Comparison of ENCODE assay signal across 10 mouse cellular contexts in genomic region chr1:132385266-132385665, GRCm38 (mm10). TPM values are rescaled to one million over a fixed set of nuclear protein-coding genes. Genes with fewer than 3 reads are reported as not detected.
DNase-seq lines count a peak whose midpoint lies in the region; ATAC-seq lines count a peak whose summit lies in the region.
"Had no signal": no experiment of that assay in that cellular context is flagged by ENCODE, and none has a peak within 500 bp of the region (broad histone marks: within the 10 kb centered on the region; RNA-seq: fewer than 3 reads in every experiment).

No protein-coding gene starts in this region.

- ATAC-seq in intestine, embryonic 16.5 days = no peak
- ATAC-seq in intestine, embryonic 15.5 days = no peak
- ATAC-seq in liver, embryonic 13.5 days (ENCODE audit: low read depth) = no peak
- no peak for ATAC-seq in neural tube, embryonic 13.5 days (ENCODE audit: low read depth)

- H3K27me3 ChIP-seq in intestine, embryonic 16.5 days (replicated peaks; ENCODE audit: control insufficient read depth, insufficient read depth, low read length) = 0 out of 2 replicates have a peak, but pooled peaks cover 2% of the 10 kb centered on the region
- H3K27me3 ChIP-seq in intestine, embryonic 15.5 days (replicated peaks) = no peaks in the 10 kb centered on the region
- H3K27me3 ChIP-seq in hindbrain, embryonic 10.5 days (ENCODE audit: insufficient read depth, poor library complexity, severe bottlenecking) = no peaks in the 10 kb centered on the region
- H3K27me3 ChIP-seq in liver, embryonic 13.5 days = no peaks in the 10 kb centered on the region
- H3K27me3 ChIP-seq in neural tube, embryonic 13.5 days = no peaks in the 10 kb centered on the region

- 56% methylated on average over 14 of the region's 14 CpGs for WGBS in intestine, embryonic 16.5 days
- 52% methylated on average over 14 of the region's 14 CpGs for WGBS in intestine, embryonic 15.5 days
- 64% methylated on average over 14 of the region's 14 CpGs for WGBS in hindbrain, embryonic 10.5 days
- 61% methylated on average over 14 of the region's 14 CpGs for WGBS in liver, embryonic 13.5 days (ENCODE audit: insufficient replicate concordance)
- whole genome bisulfite sequencing in neural tube, embryonic 13.5 days = 33% methylated on average over 14 of the region's 14 CpGs

- H3K9me3 ChIP-seq in intestine, embryonic 16.5 days (ENCODE audit: control insufficient read depth, low read length) = no peaks in the 10 kb centered on the region
- H3K9me3 ChIP-seq in intestine, embryonic 15.5 days = no peaks in the 10 kb centered on the region
- H3K9me3 ChIP-seq in hindbrain, embryonic 10.5 days = no peaks in the 10 kb centered on the region
- H3K9me3 ChIP-seq in liver, embryonic 13.5 days (replicated peaks) = no peaks in the 10 kb centered on the region
- no peaks in the 10 kb centered on the region for H3K9me3 ChIP-seq in neural tube, embryonic 13.5 days
- H3K9me3 ChIP-seq: G1E had no signal

- no peak overlapping the region for H3K4me3 ChIP-seq in intestine, embryonic 16.5 days (ENCODE audit: low read length)
- no peak overlapping the region for H3K4me3 ChIP-seq in intestine, embryonic 15.5 days (replicated peaks)
- no peak overlapping the region for H3K4me3 ChIP-seq in hindbrain, embryonic 10.5 days
- H3K4me3 ChIP-seq in liver, embryonic 13.5 days (replicated peaks) = peak overlapping the region; percentile 78
- no peak overlapping the region for H3K4me3 ChIP-seq in neural tube, embryonic 13.5 days

- intact Hi-C loops in left cerebral cortex, postnatal 4 days (cut with DNase I) = no loop called here

- H3K27ac ChIP-seq in intestine, embryonic 16.5 days (ENCODE audit: low read length) = no peak overlapping the region
- H3K27ac ChIP-seq in intestine, embryonic 15.5 days = no peak overlapping the region
- H3K27ac ChIP-seq in hindbrain, embryonic 10.5 days = peak overlapping the region; percentile 80
- peak overlapping the region; percentile 98 for H3K27ac ChIP-seq in liver, embryonic 13.5 days
- peak overlapping the region; percentile 67 for H3K27ac ChIP-seq in neural tube, embryonic 13.5 days (replicated peaks)

- no peak overlapping the region for H3K4me2 ChIP-seq in intestine, embryonic 16.5 days (ENCODE audit: low read depth, low read length)
- no peak overlapping the region for H3K4me2 ChIP-seq in intestine, embryonic 15.5 days (replicated peaks)
- H3K4me2 ChIP-seq in liver, embryonic 13.5 days = peak overlapping the region; percentile 96
- H3K4me2 ChIP-seq in neural tube, embryonic 13.5 days = peak overlapping the region; percentile 36

- peaks cover 36% of the 10 kb centered on the region for H3K4me1 ChIP-seq in intestine, embryonic 16.5 days (ENCODE audit: control insufficient read depth, insufficient read depth, low read length)
- H3K4me1 ChIP-seq in intestine, embryonic 15.5 days (replicated peaks) = peaks cover 32% of the 10 kb centered on the region
- H3K4me1 ChIP-seq in hindbrain, embryonic 10.5 days (replicated peaks) = peaks cover 65% of the 10 kb centered on the region
- H3K4me1 ChIP-seq in liver, embryonic 13.5 days (replicated peaks) = peaks cover 83% of the 10 kb centered on the region
- peaks cover 86% of the 10 kb centered on the region for H3K4me1 ChIP-seq in neural tube, embryonic 13.5 days (replicated peaks)

- no peak for DNase-seq in hindbrain, embryonic 10.5 days (ENCODE audit: low spot score)
- no peak for DNase-seq in liver, embryonic 13.5 days
- DNase-seq in urinary bladder, postnatal 10 days (ENCODE audit: low spot score) = no peak
- DNase-seq in left cerebral cortex, postnatal 4 days = no peak
- DNase-seq: adrenal gland, postnatal 25 days; spleen, adult 18-20 months had no signal

- no peaks in the 10 kb centered on the region for H3K36me3 ChIP-seq in intestine, embryonic 16.5 days (ENCODE audit: control insufficient read depth, insufficient read depth, low read length)
- H3K36me3 ChIP-seq in intestine, embryonic 15.5 days = no peaks in the 10 kb centered on the region
- peaks cover 25% of the 10 kb centered on the region for H3K36me3 ChIP-seq in hindbrain, embryonic 10.5 days
- peaks cover 41% of the 10 kb centered on the region for H3K36me3 ChIP-seq in liver, embryonic 13.5 days
- H3K36me3 ChIP-seq in neural tube, embryonic 13.5 days = peaks cover 16% of the 10 kb centered on the region; the same call in 1 of the 2 replicates

- 0 out of 2 replicates have a peak overlapping the region, but pooled peaks have one; percentile 37 for H3K9ac ChIP-seq in intestine, embryonic 16.5 days (ENCODE audit: low read depth, low read length)
- H3K9ac ChIP-seq in intestine, embryonic 15.5 days = no peak overlapping the region
- peak overlapping the region; percentile 89 for H3K9ac ChIP-seq in liver, embryonic 13.5 days
- peak overlapping the region; percentile 51; the same call in 1 of the 2 replicates for H3K9ac ChIP-seq in neural tube, embryonic 13.5 days

RNA-seq across cellular contexts. Expression of gene Tmcc2, which starts 5.8 kb away (rescaled TPM):
- polyA plus RNA-seq in intestine, embryonic 16.5 days (2015; fragmentation: Nextera tagmentation; extraction: Ambion mirVana) = 9.4 and 12.2 TPM in 2 replicates
- 11.4 and 15.5 TPM in 2 replicates for polyA plus RNA-seq in intestine, embryonic 15.5 days (2015; fragmentation: Nextera tagmentation; extraction: Ambion mirVana)
- polyA plus RNA-seq in hindbrain, embryonic 10.5 days (2016; fragmentation: Nextera tagmentation; extraction: Ambion mirVana) = 15.1 and 18.7 TPM in 2 replicates
- polyA plus RNA-seq in liver, embryonic 13.5 days (2015; fragmentation: Nextera tagmentation; extraction: Ambion mirVana) = 456 and 511 TPM in 2 replicates
- polyA plus RNA-seq in neural tube, embryonic 13.5 days (2015; fragmentation: Nextera tagmentation; extraction: Ambion mirVana) = 32.2 and 33.9 TPM in 2 replicates
- 100 to 1,000 TPM; 128 to 133 TPM for total RNA-seq in left cerebral cortex, postnatal 4 days (2021)

RNA-seq across cellular contexts. Expression of gene Dstyk, which starts 32.1 kb away (rescaled TPM):
- 6.2 and 6.3 TPM in 2 replicates for polyA plus RNA-seq in intestine, embryonic 16.5 days (2015; fragmentation: Nextera tagmentation; extraction: Ambion mirVana)
- polyA plus RNA-seq in intestine, embryonic 15.5 days (2015; fragmentation: Nextera tagmentation; extraction: Ambion mirVana) = 8.9 and 9.0 TPM in 2 replicates
- polyA plus RNA-seq in hindbrain, embryonic 10.5 days (2016; fragmentation: Nextera tagmentation; extraction: Ambion mirVana) = 10.6 and 12.3 TPM in 2 replicates
- polyA plus RNA-seq in liver, embryonic 13.5 days (2015; fragmentation: Nextera tagmentation; extraction: Ambion mirVana) = 3.7 and 3.8 TPM in 2 replicates
- polyA plus RNA-seq in neural tube, embryonic 13.5 days (2015; fragmentation: Nextera tagmentation; extraction: Ambion mirVana) = 9.2 and 9.8 TPM in 2 replicates
- 10 to 100 TPM; 22.0 to 23.9 TPM for total RNA-seq in left cerebral cortex, postnatal 4 days (2021)

Comparison
In these comparisons a context has a peak if more than half of its experiments do, and no peak if none do; other contexts are left out.
1. H3K27ac ChIP-seq: peak in hindbrain, embryonic 10.5 days (single experiment), liver, embryonic 13.5 days (single experiment) and neural tube, embryonic 13.5 days (single experiment); none in intestine, embryonic 16.5 days (single experiment) and intestine, embryonic 15.5 days (single experiment).
2. H3K4me2 ChIP-seq: peak in liver, embryonic 13.5 days (single experiment) and neural tube, embryonic 13.5 days (single experiment); none in intestine, embryonic 16.5 days (single experiment) and intestine, embryonic 15.5 days (single experiment).
3. RNA of gene Tmcc2, which starts 5.8 kb away (polyA plus RNA-seq): 456 to 511 TPM in liver, embryonic 13.5 days; 32.2 to 33.9 TPM in neural tube, embryonic 13.5 days, 15.1 to 18.7 TPM in hindbrain, embryonic 10.5 days, 9.4 to 12.2 TPM in intestine, embryonic 16.5 days and 11.4 to 15.5 TPM in intestine, embryonic 15.5 days; every median in the first group is over 10 times any median in the second.